Mouse (Mus musculus) cerebellum, postnatal 10 days (tissue): ENCODE data around the gene Hyls1.
"Not testable (repeated sequence)": the region's sequence is repeated elsewhere in the genome, so short reads cannot be mapped to it uniquely, and the experiment has no call there.

Source experiments
- DNase-seq, 2 experiments: peaks; one replicate each; pipeline ENCODE4 v3.0.0; 2021; ENCODE audit warnings: mixed read lengths in 2 of 2

Hyls1 gene

DNA sequence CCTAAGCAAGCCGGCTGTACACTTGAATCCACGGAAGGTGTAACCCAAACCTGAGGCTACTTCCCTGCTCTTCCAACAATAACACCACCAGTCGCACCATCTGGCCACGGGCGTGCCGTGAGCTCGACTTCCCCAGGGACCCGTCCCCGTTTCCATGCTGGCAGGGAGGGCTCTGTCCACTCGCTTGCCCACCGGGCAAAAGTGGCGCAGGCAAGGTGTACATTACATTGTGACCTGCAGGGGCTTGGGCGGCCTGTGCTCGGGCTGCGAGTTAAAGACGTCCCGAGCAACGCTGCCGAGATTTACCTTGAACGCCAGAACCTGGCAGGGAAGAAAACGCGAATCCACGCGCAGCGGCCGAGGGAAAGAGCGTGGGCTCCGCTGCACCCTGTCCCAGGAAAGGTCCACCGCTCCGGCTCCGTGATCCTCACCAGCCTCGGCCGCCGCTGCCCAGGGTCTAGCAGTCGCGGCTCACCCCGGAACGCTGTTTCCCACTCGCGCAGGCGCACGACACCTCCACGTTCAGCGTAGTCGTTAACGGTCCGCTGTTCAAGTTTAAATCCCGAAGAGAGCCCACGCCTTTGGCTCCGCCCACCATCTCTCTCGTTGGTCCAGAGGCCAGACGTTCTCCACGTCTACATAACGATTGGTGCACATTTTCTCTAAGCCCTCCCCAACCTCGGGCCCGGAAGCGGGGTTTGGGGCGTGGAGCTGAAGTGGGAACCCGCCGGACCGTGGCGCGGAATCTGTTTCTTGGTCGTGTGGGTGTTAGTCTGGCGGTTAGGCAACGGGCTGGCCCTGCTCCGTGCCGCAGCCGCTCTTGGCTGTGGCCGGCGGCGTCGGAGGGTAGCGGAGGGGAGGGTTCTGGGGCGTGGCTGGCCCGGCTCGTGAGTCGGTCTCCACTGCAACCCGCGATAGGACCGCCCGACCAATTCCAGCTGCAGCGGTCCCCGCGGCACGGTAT is at the start of gene Hyls1, which contains the start of gene Pate2:
Hyls1 (minus strand) TSS at position 828 of the 964 bp plus-strand sequence.
Pate2 (plus strand) TSS at position 714 of the 964 bp plus-strand sequence.
- peak; percentile 95 to 97 for DNase-seq

DNA sequence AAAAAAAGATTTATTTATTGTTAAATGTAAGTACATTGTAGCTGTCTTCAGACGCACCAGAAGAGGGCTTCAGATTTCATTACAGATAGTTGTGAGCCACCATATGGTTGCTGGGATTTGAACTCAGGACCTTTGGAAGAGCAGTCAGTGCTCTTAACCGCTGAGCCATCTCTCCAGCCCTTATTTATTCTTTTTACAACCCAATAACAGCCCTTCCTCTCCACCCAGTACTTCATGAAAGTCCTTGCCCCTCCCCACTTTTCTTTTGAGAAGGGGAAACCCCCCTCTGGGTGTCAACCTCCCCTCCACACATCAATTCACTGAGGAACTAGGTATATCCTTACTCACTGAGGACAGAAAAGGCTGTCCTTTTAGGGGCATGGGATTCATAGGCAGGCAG is 46.6 kb upstream of the Hyls1 start:
- DNase-seq: not testable (repeated sequence)

DNA sequence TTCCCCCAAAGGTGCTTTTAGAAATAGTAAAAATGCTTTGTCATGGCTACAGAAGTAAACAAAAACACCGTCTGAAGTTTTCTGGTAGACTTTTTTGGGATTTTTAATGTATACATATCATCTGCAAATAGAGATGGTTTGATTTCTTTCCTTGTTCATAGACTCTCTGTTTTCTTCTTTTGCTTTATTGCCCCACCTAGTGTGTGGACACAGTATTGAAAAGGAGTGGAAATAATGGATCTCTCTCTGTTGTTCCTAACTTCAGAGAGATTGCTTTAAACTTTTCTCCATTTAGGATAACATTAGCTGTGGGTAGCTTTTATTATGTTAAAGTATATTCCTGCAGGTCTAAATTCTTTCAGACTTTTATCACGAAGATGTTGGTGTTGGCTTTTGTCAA is 43.8 kb upstream of the Hyls1 start:
- peak in 1 of 2 experiments; percentile 4 for DNase-seq

DNA sequence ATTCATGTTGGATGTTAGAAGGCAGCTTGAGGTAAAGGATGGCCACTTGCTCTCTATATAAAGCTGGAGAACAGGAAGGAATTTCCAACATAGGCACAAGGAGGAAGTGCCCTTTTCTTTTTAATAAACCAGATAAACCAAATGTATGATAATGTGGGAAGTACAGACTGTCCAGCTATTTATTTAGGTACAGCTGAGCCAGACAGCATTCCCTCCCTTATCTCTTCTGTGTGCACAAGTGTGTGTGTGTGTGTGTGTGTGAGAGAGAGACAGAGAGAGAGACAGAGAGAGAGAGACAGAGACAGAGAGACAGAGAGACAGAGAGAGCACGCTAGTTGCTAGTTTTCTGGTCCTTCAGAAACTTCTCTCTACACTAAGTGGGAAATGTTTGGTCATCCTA is 41.6 kb upstream of the Hyls1 start, which contains the start of gene Pate4:
Pate4 (minus strand) TSS at position 101 of the 400 bp plus-strand sequence.
- DNase-seq: no peak

DNA sequence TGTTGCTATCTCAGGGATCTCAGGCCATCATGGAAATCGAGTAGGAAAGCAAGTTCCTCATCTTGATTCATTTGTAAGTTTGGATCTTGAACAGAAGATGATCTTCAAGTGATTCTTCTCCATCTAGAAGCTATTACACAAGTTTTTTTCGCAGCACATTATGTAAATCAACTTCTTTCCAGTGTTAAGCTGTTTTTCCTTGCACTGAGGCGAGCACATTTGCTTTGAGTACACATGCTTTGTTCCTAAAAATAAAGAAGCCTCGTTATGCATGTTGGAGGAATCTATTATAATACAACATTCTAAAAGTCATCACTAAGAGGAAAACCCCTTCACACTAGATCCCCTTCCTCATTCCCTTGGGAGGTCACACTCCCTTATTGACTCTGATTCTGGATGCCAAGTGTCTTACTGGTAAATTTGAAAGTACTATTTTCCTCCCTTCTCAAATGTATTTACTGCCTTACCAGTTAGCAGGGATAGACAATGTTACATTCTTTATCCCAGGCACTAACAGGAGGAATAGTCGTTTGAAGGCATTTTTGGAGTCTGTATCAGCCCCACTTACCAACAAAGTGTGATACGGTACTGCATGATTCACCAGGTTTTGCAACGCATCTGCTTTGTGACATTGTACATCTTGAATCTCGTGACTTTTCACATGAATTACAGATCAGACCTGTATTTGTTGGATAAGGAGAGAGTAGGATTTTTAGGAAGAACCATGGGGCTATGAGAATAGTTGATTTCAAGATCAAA is 37.6 kb upstream of the Hyls1 start:
- no peak for DNase-seq

DNA sequence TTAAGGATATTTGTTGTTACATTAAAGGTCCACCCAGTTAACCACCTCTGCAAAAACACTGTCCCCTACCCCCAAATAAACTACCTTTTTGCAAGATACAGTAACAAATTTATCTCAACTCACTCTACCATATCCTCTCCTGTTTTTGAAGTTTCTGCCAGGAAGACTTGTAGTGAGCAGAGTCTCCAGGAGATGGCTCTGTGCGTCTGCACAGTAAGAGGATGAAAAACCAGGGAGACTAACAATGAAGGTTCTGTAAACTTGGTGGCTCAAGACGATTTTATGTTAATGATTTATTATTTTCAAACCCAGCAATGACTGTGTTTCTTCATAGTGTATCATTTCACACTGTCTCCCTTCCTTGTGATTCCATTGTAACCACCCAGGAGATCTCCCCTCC is 22.7 kb upstream of the Hyls1 start:
- peak; percentile 17 to 23 for DNase-seq

DNA sequence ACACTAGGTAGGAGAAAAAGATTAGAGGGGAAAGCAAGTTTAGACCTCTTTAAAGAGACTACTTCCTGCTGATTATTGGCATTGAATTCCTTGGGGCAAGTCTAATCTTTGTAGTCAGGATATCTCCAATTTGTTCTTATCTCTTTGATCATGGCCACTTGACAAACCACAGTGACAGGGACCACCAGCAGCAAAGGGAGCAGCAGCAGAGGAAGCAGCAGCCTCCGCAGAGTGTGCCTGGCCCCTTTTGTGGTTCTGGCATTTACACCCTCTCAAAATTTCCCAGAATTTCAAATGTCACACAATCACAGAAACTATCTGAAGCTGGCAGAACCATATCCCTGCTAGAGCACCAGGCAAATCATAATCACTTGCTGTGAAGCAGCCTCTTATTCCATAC is 17.5 kb upstream of the Hyls1 start:
- no peak for DNase-seq

DNA sequence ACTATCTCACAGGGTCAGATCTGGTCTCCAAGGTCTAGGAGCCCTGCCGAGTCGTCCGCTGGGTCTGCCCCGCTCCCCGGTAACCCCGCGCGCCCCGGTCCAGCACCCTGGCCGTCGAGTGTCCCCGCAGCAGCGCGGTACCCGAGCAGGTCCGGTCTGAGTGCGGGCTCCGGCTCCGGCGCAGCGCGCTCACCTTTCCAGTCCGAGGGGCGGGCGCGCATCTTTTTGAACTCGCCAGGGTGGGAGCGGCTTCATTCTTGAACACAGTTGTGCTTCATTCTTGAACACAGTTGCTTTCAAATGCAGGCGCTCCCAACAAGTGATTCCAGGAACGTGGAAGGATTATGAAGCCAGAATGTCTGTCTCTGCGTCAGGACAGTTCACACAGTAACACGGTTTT is 4.2 kb upstream of the Hyls1 start:
- DNase-seq: peak in 1 of 2 experiments; percentile 12

DNA sequence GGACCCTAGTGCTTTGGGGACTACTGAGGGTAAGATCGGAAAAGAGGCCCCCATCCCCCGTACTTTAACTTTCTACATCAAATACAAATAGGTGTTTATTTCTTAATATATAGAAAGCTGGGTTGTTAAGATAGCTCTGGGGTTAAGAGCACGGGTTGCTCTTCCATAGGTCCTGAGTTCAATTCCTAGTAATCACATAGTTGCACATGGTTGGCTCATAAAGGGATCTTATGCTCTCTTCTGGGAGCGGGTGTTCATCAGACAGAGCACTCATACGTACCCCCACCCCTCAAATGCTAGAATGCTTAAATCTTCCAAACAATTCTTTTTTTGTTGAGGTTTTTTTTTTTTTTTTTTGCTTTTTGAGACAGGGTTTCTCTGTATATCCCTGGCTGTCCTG is 465 bp upstream of the Hyls1 start:
- no peak for DNase-seq

DNA sequence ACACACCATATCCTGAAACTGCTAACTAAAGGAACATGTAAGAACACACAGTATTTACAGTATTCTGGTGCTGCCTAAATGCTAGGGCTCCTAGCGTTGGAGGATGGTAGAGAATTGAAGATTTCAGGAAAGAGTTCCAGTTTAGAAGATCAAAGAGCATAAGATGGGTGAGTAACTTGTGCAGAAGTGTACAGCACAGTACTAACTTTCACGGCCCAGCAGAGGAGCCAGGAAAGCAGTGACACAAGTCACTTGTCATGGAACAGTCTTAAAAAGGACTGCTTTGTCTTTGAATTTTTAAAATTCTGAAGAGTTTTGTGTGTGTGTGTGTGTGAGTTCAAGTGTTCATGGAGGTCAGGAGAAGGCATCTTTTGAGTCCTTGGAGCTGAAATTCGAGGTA is 2.2 kb downstream of the Hyls1 start:
- no peak for DNase-seq

DNA sequence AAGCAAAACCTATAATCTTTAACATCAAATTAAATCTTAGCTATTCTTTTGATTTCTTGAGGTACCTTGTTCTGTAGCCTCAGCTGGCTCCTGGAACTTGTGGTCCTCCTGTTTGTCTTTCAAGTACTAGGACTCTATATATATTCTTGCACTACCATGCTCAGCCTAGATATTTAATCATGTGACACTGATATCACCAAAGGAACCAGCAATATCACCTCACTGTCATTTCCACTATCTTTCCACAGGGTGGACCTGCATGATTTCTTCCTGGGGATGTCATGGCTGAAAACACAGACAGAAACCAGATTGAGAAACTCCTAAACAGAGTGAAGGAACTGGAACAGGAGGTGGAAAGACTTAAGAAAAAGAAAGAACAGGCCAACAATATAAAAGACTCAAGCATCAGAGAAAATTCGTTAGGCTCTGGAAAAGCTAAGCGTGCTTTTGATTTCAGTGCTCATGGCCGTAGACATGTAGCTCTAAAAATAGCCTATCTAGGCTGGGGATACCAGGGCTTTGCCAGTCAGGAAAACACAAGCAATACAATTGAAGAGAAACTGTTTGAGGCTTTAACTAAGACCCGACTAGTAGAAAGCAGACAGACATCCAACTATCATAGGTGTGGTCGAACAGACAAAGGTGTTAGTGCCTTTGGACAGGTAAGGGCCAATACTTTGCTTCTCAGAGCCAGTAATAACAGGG is 5.5 kb downstream of the Hyls1 start:
- DNase-seq: no peak

DNA sequence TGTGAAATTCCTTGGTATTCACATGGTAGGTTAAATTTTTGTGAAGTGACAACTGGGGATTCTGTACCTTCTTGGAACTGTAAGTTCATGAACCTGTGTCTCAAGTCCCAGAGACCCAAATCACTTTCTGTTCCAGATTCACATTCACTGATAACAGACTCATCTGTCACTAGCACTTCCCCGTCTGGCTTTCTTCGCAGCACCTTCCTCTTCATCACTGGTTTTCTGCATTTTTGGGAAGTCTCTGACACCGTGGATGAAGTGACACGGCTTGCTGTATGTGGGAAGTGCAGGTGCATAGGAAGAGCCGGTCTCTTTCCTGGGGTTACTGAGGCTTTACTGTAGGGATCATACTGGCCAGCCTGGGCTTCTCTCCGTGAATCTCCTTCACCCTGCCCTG is 8.6 kb downstream of the Hyls1 start:
- no peak for DNase-seq

DNA sequence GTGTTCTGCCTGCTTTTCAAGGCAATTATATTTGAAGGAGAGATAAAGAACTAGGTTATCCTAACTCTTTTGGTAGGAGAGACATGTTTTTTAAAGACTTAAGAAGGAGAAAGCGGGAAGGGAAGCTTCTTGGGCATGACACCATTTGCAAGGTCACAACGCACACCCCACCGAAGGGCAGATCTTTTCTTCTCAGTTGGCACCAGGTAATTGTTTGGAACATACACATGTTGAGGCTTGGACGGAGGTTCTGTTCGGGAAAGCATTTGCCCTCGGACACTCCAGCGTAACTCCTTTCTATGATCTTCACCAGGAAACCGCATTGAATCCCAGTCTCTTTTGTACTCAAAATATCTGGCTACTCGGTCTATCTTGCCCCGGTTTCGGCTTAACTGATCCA is 9.1 kb downstream of the Hyls1 start:
- DNase-seq: no peak

DNA sequence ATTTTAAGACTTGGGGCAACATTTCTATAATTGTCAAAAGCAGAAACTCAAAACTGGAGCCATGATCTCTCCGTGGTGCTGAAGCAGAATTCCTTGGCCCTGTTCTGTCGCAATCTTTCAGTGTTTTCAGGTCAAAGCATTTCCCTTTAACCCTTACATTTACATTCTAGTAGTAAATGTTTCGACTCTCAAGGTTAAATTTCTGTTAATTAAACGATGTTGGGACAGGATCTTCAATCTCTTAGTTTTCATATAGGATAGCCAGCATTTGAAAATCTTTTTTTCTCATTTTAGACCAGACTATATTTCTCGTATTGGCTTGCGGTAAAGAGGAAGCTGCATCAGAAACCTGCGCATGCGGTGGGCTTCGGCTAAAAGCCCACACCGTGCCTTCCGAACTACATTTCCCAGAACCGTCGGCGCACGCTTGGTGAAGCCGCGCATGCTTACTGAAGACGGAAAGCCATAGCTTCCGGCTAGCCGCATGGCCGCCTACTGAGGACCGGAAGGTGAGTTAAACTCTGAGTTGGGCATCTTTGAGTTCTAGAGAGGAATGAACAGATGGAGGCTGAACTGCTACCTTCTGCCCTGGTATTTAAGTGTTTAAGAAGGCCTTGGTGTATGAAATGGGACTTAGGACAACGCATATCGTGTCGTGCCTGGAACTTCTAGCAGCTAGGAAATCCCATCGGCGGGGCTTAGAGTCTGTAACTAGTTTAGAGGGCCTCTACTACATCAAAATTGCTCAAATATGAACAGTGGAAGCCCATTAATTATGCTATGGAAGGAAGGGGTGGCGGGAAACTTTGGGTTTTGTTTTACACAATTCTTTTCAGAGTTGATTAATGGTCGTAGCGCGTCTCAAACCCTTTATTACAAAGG is 10.9 kb downstream of the Hyls1 start:
- DNase-seq: peak; percentile 94 to 95

DNA sequence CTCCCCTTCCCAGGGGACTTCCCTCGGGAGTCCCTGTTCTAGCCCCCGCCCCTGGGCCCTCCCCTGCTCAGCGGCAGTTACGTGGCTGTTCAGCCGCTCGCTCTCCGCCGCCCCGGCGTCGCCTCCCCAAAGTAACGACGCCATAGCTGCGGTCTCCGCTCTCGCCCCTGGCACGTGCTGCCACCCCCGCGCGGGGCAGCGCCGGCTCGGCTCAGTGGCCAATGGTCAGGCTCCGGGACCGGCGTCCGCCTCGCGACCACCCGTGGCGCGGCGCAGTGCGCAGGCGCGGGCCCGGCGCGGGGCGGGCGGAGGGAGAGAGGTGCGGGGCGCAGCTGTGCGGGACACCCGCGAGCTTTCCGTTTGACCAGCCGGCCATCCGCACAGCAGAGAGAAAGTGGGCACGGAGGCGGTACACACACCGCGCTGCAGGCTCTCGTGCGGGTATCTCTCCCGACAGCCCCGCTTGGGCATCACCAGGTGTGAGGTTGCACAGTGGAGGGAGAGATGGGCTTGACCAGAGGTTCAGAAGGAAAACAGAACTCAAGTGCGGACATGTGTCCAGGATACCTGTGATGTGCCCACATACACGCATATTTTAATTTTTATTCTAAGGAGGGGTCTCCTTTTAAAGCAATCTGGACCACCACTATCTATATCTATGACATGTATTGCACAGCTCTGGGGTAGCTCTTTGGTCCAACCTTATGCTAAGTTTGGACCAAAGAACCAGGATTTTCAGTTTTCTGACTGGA is 11.8 kb downstream of the Hyls1 start, which contains the start of the genes Ddx25 and Pus3:
Ddx25 (minus strand) TSS at position 272 of the 752 bp plus-strand sequence.
Pus3 (plus strand) TSS at position 339 of the 752 bp plus-strand sequence.
- peak; percentile 92 to 93 for DNase-seq

DNA sequence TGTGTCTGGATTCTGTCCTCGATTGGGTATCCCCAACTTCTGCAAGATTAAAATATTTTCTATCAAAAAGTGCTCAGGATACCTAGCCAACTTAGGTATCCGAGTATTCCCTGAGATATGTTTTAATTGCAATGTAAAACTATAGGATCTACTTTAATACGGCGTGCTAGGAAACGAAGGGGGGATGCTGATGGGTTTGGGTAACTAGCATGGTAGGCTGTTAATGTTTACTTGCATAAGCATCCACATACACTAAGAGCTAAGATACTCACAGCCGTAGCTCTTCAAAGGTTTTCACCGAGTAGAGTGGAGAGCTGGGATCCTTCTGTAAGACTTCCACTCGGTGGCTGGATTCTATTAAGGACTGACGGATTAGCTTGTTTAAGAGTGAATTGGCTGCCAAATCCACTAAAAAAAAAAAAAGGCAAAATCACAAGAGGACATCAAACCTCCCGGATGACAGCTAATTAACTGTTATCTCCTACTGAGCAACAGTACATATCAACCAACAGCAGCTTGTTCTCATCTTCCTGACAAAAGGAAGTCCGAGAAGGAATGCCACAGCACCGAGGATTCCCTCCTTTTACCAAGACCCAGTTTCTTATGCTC is 13.6 kb downstream of the Hyls1 start:
- DNase-seq: no peak

DNA sequence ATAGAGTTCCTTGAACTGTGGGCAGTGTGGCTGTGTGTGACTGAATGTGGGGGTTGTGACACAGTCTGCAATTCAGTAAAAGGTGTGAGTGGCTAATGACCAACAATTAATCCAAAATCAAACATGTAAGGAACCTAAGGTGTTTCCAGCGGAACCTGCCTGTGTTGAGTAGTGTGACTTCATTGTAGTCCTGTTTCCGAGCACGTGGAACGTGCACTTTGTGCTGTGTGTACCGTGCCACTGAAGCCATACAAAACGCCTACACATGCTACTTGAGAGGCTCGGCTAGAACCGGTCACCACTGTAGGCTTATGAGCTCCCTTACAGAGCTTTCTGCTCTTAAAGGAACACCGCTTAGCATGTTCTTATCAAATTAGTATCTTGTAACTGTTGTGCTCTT is 21.7 kb downstream of the Hyls1 start:
- DNase-seq: no peak

DNA sequence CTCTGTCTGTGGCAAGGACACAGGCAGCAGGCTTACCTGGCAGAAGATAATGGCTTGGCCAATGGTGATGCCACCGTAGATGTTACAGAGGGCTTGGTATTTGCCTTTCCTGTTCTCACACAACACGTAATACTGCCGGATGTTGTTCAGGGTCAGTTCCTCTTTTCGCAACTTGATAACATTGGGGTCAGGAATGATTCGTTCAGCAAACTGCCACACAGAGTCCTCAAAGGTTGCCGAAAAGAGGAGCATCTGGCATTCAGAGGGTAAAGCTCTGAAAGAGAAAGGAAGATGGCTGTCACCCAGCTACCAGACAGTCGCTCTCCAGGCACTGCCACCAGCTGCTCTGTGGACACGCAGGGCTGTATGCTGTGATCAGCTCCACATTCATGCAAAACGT is 23.5 kb downstream of the Hyls1 start:
- no peak for DNase-seq

DNA sequence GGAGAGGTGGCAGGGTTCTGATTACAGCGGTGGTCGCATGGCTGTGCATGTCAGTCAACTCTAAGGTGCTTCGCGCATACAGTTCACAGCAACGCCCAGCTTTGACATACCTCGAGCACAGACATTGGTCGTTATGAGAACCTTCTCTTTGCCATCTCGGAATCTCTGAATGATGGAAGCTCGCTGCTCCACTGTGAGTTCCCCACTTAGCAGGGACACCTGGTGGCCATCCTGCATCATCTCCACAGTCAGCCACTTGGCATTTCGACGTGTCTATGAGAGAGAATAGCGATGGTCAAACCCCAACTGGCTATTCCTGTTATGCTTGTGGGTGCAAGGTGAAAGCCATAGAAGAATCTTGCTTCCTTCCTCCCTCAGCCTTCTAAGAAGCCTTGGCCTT is 24.5 kb downstream of the Hyls1 start:
- no peak for DNase-seq

DNA sequence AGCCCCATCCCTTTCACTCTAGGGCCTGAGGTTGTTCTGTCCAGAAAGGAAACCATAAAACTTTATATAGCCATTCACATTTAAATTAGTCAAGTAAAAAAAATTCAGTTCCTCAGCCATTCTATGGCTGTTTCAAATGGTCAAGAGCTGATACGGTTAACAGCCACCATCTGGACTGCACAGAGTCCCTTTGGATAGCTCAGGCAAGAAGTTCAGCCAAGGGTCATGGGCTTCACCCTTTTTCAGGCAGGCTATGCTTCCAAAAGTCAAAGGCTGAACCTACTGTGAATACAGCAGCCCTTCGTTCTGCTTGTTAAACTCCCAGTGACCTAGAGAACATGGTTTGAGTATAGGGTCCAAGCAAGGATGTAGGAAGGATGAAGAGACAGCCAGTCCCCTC is 25.5 kb downstream of the Hyls1 start:
- DNase-seq: no peak
